Mouse (Mus musculus): Measurements from ENCODE around the gene Nbdy.
A peak's percentile ranks its signal among the peaks of the same experiment; 100 is the strongest.

The Nbdy gene

DNA sequence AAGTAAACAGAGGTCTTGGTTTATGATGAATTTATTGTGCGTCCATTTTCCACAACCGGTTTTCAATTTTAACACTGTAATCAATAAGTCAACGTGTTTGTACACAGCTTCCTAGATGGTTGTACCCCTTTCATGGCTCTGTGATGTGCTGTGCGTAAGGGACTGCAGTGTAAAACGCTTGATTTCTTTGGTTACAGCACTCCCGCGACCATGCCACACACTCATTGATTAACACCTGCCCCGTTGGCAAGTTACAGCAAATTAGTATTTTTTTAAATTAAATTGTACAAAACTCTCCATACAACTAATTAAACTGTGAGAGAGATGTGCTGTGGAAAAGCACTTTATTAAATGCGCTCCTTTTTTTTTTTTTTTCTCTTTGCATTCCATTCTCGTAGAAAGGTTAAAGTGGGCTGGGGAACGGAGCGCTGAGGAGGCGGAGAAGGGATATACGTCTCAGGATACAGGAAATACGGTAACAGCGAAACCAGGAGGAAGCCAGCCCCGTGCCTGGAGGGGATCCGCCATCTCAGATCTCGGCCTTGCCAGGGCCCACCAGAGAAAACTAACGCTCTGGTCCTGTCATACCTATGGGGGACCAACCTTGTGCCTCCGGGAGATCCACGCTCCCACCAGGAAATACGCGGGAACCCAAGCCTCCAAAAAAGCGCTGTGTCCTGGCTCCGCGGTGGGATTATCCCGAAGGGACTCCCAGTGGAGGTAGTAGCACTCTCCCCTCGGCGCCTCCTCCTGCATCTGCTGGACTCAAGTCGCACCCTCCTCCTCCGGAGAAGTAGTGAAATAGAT is at the start of gene Nbdy:
TSS of gene Nbdy (plus strand) at position 481 of the 807 bp plus-strand sequence.
- DNase-seq, result peak; percentile 48

DNA sequence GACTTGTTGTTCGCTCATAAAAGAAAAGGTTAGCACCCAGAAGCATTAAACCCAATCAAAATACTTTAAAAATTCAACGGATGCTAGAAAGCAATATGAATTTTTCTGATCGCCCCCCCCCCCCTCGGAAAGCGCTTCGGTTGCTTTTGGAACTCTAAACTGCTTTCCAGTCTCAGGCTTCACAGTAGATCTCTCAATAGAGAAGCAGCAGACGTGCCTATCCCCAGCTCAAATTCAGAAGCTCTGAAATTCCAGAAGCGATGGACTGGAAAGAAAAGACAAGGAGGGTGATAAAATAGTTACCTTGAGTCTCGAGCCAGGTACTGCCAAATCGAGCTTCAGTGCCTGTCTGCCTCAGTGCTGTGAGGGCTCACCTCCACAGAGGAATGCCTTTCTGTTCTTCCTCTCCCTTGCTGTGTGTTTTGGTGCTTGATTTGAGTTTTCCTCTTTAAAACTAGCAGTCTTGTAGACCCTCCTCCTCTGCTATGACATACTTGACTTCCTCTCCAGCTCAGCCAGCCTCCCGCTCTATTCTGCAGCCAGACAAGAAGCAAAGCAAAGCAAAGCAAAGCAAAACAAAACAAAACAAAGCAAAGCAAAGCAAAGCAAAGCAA is 27.5 kb upstream of the Nbdy start, which contains the start of gene Kctd12b:
TSS of gene Kctd12b (minus strand) at position 610 of the 614 bp plus-strand sequence.
- peak; percentile 6 for DNase-seq

DNA sequence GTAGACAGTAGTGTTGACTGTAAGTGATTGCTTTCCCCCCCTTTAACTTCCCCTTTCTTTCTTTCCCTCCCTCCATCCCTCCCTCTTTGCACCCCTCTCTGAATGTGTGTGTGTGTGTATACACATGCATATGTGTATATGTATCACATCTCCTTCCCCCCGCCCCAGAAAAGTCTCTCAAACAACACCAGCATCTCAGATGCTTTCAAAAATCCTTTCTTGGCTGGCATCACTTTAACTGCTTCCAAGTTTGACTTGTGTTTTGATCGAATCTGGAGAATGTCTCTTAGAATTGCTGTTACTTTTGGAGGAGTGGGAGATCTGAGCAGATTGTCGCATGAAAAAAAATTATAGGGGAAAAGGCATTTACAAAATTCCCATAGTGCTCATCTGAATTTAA is 22.9 kb upstream of the Nbdy start:
- DNase-seq, result no peak

DNA sequence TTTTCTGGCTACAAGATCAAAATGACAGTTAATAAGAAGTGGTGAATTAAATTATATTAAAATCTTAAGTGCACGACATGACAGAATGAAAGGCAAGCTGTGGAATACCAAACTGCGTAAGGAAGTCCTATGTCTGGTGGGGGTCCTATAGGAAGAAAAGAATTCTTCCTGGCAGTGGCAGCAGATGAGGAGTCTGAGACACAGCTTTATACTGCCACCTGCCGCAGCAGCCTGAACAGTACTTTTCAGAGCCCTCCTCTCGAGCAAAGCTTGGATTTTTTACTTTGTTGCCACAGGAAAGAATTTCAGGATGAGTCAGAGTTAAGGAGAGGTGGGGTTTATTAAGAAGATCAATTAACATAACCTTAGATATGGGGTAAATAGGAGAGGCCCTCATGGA is 15.7 kb upstream of the Nbdy start:
- DNase-seq, result no peak

DNA sequence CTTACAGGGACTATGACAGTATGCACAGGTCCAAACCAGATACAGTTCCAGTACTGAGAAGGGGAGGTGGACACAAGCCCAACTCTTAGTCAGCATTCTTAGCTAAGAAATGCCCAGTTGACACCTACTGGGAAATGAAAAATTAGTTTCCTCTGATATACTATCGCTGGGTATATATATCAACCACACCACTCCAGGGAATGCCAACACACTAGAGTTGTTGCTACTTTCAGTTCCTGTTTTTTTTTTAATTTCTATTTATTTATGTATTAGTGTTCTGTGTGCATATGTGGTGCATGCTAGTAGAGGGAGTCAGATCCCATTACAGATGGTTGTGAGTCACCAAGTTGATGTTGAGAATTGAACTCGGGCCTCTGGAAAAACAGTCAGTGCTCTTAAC is 6.7 kb upstream of the Nbdy start:
- DNase-seq, result no peak

DNA sequence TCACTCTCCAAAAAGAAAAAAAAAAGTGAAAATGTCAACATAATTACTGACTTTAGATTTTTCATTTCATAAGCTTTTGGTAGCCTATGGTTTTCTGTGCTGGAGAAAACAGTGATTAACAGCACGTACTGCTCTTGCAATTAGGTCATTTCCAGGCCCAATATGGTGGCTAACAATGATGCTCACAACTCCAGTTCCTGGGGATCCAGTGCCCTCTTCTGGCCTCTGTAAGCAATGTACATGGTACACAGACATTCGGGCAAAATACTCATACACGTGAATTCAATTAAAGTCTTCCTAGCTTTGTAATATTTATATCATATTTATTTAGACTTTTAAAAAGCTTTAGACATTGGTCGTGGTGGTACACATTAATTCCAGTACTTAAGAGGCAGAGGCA is 3.8 kb upstream of the Nbdy start:
- DNase-seq, result peak; percentile 2

DNA sequence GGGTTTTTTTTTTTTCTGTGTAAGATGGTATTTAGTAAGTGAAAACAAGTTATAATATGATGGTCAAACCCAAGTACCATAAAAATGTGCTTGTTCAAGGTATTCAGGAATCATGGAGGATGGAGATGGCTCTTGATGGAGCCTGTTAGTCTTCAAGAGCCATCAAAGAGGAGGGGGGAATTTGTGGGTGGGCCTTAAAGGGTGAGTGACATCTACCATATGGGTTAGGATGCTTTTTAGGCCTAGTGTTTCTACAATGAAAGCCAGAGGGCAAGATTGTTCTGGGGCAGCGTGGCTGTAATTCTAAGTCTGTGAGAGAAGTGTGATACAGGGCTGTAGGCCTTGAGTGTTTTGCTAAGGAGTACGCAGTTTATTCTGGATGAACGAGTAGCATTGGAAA is 1.0 kb downstream of the Nbdy start:
- DNase-seq, result no peak

DNA sequence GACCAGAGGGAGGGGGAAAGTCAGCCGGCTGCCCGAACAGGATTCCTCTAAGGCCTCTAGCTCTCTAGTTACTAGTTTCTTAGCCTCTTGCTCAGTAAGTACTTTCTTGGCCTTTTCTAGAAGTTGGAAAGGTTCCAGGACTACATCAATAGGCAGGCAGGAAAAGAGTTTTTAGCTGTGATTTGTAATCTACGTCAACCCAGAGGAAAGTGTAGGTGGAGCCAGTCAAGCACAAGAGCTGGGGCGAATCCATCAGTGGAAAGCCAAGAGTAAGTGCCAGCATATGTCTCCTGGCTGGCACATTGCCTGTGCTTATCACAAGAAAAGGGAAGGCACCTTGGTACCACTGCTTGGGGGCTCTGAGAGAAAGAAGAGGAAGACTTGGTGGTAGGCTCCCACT is 12.3 kb downstream of the Nbdy start:
- DNase-seq, result no peak

DNA sequence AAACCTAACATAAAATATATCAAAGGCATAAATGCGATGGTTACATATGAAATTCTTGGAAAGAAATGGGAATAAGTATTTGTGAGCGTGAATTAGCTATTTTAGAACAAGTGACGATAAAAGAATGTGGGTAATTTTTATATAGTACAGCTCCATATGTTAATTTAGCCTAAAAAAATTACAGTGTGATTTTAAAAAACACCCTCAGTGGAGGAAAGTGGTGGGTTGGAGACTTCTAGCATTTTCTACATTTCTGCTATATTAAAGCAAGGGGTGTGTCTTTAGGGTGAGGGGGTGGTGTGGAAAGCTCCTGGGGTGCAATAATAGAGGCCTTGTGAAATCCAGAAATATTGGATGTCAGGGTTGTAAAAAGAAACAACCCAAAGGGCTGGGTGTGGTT is 19.1 kb downstream of the Nbdy start:
- no peak for DNase-seq

DNA sequence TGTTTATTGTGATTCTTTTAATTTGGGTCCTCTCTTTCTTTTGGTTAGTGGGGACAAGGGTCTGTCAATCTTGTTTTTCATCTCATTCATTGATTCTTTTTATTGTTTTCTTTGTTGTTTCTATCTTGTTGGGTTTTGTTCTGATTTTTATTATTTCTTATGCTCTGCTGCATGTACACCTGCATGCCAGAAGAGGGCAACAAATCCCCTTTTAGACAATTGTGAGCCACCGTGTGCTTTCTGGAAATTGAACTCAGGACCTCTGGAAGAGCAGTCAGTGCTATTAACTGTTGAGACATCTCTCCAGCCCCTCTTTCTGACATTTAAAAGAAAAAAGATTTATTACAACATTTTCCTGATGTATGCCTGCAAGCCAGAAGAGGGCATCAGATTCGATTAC is 25.8 kb downstream of the Nbdy start:
- no peak for DNase-seq
